Mouse (Mus musculus) adrenal gland, postnatal 10 days (tissue): ENCODE measurements around the gene Cdc34. TPM values are rescaled to one million over a fixed set of nuclear protein-coding genes. Genes with fewer than 3 reads are reported as not detected.

ENCODE experiments used
- DNase-seq: peaks from one replicate; pipeline ENCODE4 v3.0.0; 2021; ENCODE audit warnings: mixed read lengths
- long read RNA-seq, 2 experiments: library from polyadenylated mRNA; stranded (forward); transcript quantifications; one replicate each; pipeline ENCODE4 v2.0.0; 2021
- total RNA-seq, 2 experiments: library from RNA; stranded (reverse); gene quantifications; 2 replicates each; pipeline ENCODE4 v1.2.3; 2021

Cdc34 gene
- total RNA-seq, result 10 to 100 TPM; 90.2 to 96.7 TPM
- long read RNA-seq, experiment 1, transcript Cdc34-205 (5 exons, 979 nt), result minor isoform, 5 of 116 reads
- long read RNA-seq, experiment 1, transcript Cdc34-201 (5 exons, 1,266 nt), result major isoform, 58 of 116 reads
- long read RNA-seq, experiment 1, partial matches to known transcripts, result 45 of 116 reads
- long read RNA-seq, experiment 1, other reads (novel, unspliced or antisense), result 1 of 116 reads
- long read RNA-seq, experiment 2, transcript Cdc34-205 (5 exons, 979 nt), result minor isoform, 7 of 80 reads
- long read RNA-seq, experiment 2, transcript Cdc34-201 (5 exons, 1,266 nt), result major isoform, 24 of 80 reads
- long read RNA-seq, experiment 2, partial matches to known transcripts, result 45 of 80 reads
- long read RNA-seq, experiment 2, other reads (novel, unspliced or antisense), result 2 of 80 reads

DNA sequence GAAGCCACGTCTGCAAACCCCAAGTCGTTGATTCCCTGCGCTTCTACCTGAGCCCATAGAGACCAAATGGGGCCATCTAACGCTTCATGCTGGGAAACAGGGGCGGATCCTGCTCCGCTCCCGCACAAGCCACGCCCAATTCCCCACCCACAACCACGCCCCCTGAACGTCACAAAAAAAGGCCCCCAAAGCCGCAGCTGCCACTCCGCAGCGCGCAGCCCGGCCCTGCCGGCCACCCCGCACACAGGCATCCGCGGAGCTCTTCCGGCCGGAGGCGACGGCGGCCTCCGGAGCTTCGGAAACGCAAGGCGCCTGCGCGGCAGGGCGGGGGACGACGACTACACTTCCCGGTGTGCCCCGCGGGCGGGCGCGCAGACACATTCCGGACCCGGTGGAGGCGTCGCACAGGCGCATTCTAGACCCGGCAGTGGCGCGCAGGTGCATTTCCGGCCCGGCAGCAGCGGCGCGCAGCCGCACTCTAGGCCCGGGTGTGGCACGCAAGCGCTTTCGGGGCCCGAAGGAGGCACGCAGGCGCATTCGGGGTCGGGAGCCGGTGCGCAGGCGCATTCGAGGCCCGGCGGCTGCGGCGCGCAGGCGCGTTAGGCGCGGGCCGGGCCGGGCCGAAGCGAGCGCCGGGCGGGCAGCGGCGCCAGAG lies at the start of gene Cdc34:
Cdc34 (plus strand) TSS at position 605 of the 655 bp plus-strand sequence.
- peak; percentile 99 for DNase-seq

DNA sequence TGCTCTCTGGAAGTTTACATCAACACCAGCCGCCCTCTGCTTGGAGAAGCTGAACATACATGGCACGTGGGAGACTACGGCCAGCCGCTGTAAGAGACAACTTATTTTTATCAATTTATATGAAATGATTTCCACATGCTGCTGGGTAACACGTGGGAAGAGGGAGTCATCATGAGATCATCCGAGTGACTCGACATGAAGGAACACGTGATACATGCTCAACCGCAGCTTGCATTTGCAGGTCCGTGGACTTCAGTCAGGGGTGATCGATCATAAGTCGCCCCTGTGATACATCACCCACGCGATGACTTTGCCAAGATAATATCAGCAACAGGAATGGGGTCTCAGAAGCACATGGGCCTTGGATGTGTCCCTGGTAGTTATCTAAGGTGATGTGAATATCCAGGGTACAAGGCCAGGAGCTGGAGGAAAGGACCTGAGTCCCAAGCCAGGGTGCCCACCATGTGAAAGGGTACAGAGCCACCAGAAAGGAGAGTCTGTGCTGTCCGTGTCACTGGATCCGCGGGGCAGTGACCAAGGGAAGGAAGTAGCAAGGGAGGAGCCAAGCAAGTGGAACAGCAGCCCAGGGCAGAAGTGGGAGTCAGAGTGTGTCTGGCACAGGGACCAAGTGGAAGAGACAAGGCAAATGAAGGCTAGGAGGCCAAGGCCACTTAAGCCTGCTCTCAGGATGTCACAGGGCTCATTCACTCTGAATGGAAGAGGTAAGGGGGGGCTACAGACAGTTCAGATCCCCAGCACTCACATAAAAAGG lies 48.8 kb upstream of the Cdc34 start:
- DNase-seq, result peak; percentile 22

DNA sequence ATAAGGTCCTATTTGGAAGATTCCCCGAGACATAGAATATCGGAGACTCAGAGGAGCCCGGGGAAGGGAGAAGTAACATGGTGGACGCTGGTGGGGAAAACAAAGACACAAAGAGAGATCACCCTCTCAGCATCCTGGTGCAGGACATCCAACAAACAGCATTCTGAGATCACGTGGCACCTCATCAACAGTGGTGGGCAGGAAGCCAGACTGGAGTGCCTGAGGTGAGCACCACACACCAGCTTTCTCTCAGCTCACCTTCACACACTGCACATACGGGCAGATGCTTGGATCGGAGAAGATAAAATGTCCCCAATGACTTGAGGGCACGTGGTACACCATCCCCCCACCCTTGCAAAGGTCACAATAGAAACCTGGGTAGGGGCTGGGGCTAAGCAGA lies 45.7 kb upstream of the Cdc34 start:
- no peak for DNase-seq

DNA sequence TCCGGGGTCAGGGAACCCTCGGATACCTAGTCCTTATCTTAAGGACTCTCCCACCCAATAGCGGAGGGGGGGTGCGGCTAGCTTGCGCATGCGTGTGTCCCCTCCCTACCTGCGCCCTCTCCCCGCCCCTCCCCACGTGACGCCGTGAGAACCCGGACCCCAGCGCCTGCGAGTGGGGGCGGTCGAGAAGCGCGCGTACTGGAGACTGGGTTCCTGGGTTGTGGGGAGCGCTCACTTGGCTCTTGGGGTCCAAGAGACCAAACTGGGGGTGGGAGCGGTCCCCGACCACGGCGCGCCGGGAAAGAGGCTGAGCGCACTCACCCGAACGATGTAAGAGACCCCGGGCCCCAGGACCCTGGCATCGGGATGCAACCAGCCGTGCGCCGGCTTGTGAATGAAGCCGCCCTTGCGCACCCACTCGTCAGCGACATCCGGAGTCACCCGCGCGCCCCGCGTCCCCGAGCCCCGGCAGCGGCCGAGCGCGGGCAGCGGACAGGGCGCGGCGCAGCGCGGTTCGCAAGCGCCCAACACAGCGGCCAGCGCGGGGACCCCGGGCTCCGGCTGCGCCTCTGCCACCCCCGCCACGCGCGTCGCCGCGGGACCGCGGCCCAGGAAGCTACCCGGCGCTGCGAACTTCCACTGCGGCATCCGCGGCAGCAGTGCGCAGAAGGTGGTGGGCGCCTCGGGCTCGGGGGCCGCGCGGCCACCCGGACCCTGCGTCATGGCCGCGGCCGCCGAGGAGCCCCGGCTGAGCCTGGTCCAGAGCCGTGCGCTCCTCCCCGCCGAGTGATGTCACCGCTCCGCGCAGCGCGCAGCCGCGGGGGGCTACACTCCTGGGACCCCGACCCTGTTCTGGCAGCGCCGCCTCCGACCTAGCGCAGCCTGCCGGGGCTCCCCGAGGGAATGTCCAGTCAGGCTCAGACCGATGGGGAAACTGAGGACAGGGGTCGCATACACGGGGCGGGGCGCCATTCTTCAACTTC lies 44.6 kb upstream of the Cdc34 start, which contains the start of gene Shc2:
Shc2 (minus strand) TSS at position 791 of the 983 bp plus-strand sequence.
- DNase-seq, result peak; percentile 47

DNA sequence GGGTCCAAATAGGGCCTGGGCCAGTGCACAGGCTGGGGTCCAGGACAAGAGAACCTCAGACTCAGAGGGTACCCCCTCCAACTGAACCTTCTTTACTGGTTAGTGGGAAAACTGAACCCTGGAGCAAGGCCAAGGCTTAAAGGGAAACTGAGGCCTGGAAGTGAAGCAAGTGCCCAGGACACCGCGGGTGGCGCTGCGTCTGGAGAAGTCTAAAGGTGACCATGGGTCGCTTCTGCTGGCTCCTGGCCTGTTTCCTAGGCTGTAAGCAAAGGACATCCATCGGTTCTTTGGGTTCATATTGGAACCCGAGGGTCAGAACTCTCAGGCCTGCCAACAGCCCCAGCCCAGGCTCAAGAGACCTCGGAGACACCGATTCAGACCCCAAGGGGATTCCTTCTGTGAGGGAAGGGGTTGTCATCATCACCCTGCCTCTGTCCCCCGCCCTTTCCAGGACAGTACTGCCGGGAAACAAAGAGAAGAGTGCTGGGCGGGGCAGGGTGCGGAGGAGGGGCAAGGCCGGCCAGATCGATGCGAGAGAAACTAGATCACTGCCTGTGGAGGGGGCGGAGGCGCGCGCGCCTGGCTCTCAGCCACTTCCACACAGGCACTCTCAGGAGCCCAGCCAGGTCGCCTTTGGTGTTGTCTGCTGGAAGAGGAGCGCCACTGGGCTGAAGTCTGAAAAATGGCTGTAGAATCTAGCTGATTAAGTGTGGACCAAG lies 43.4 kb upstream of the Cdc34 start:
- peak; percentile 66 for DNase-seq

DNA sequence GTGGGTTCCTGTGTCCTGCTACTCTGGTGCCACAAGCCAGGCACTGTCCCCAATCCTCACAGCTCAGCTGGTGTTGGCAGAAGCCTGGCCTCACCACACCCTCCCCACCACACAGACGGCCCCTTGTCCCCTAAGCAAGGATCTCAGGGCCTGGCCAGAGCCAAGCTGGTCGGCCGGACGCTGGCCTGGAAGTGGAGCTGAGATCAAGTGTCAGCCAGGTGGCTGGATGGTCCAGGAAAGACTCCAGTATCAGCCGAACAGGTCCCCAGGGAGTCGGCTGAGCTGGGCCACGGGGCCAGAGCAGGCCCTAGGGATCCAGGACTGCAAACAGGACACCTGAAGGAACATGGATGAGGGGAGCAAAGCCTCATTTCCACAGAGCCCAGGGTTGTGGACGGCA lies 36.3 kb upstream of the Cdc34 start, which contains the start of gene Odf3l2:
Odf3l2 (minus strand) TSS at position 28 of the 400 bp plus-strand sequence.
- DNase-seq, result no peak

DNA sequence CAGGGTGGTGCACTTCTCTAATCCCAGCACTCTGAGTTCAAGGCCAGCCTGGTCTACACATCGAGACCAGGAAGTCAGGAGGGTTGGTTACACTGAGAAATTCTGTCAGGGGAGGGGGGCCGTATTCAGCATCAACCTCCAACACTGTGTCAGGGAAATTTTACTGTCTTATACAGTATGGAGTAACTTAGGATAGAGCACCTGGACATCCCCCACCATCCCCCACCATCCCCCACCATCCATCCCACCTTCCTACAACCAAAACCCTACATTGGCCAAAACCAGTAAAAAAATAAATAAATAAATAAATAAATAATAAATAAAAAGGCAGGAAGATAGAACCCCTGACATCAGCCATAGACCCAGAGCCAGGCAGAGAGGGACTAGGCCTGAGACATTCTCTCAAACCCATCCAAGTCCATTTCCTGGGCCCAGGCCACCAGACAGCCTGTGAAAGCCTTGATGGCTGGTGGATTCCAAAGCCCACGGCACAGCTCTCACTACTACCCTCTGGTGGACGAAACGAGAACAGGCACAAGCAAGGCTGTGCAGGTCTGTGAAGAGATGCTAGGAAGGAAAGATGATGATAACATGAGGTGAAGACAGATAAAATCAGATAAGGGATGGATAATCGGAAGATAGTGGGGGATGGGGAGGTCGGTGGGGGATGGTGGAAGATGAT lies 32.8 kb upstream of the Cdc34 start:
- DNase-seq, result peak; percentile 85

DNA sequence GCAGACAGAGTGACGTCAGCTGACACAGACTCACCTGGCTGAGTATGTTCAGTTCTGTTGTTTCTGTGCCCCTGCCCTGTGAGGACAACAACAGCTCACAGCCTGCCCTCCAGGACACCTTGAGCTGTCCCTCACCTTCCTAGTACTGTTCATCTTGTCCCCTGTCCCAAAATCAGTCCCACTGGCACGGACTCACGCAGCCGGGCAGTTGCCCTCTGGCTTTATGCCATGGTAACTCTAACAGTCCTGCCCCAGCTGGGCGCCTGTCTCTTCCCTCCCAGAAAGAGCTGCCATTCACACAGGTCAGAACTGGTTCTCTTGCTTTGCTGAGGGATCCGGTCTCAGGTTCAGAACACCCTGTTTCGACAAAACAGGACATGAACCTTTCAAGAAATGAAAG lies 29.2 kb upstream of the Cdc34 start:
- DNase-seq, result no peak

DNA sequence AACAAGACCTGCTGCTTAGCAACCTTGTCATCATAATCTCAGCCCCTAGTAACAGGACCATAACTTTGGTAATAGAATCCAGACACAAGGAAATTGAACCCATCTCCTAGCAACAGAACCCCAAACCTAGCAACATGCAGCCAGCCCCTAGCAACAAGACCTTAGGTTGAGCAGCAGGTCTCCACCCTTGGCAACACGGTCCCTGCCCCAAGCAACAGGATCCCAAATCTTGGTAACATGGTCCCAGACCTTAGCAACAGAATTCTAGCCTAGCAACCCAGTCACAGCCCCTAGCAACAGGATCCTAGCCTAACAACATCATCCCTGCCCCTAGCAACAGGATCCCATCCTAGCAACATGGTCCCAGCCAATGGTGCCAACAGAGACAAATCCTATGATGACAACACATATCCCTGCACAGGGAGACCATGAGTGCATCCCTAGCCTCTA lies 27.0 kb upstream of the Cdc34 start:
- no peak for DNase-seq

DNA sequence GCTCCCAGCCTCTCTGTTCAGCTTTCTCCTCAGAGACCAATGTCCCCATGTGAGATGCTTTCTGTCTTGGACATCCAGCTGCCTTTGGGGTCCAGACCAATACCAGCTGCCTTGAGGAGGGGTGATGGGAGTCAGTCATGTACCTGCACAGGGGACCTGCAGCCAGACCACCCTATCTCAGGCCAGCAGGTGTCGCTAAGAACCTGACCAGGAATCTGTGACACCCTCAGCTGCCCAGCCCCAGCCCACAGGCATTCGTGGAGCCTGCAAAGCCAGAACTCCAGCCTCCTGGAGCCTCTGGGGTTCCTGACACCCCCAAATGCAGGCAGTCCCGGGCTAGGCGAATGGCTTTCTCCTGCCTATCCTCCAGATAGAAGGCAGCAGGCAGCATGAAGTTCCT lies 23.2 kb upstream of the Cdc34 start:
- DNase-seq, result no peak

DNA sequence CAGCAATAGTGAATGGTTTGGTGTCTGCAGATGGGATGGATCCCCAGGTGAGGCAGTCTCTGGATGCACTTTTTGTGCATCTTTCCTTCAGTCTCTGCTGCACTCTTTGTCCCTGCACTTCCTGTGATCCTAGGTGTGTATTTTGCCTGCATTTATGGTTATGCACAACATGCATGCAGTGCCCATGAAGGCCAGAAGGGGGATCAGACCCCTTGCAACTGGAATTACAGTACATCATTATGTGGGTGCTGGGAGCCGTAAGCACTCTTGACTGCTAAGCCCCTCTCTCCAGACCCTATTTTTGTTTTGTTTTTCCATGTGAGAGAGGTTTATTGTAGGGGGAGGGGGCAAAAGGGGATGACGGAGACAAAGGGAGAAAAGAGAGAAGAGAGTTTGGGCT lies 21.7 kb upstream of the Cdc34 start:
- DNase-seq, result no peak

DNA sequence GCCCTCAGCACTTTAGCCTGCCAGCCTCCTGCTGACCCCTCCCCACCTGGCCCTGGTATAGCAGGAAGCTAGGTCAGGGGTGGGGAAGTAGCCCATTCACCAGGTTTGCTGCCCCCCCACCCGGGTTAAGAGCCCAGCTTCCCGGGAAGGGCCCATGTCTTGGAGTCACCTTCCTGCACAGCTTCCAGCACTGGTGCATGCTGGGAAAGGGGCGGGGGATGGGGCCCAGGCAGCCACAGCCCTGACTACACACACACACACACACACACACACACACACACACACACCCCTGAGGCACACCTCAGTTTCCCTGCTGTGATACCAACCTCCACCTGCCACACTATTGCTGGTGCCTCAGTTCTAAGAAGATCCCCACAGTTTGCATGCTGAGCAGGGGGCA lies 20.1 kb upstream of the Cdc34 start:
- no peak for DNase-seq

DNA sequence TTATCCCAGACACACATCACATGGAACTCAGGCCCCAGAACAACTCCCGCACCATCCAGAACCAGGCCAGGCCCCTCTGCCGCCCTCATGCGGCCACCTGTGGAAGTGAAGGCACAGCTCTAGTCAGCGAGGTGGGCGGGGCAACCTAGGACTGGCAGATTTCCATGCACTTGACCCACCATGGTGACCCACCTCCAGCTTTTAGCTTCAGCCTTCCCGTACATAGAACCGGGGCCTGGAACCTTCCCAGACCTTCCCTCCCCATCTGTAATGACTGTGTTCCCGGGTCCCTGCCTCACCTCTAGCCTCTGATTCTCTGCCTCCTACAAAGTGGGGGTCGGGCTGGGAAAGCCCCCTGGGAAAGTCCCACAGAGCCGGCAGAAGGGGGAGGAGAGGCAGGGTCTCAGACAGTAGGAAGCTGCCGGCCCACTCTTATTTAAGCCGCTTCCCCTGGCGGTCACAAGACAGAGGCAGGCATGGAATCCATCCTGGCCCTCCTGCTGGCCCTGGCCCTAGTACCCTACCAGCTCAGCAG lies 17.8 kb upstream of the Cdc34 start, which contains the start of gene Madcam1:
Madcam1 (plus strand) TSS at position 429 of the 535 bp plus-strand sequence.
- DNase-seq, result peak; percentile 82

DNA sequence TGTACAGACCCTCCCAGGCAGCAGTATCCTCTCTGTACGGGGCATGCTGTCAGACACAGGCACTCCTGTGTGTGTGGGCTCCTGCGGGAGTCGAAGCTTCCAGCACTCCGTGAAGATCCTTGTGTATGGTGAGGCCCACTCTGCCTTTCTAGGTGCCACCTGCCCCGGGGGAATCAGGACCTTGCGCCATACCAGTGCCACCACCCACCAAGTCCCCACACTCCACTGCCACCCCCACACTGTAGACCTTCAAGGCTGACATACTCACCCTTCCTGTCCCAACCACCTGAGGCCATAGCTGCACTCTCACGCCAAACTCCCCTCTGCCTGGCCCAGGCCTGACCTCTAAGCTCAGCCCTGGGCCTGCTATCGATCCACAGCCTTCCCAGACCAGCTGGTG lies 16.9 kb upstream of the Cdc34 start:
- DNase-seq, result no peak

DNA sequence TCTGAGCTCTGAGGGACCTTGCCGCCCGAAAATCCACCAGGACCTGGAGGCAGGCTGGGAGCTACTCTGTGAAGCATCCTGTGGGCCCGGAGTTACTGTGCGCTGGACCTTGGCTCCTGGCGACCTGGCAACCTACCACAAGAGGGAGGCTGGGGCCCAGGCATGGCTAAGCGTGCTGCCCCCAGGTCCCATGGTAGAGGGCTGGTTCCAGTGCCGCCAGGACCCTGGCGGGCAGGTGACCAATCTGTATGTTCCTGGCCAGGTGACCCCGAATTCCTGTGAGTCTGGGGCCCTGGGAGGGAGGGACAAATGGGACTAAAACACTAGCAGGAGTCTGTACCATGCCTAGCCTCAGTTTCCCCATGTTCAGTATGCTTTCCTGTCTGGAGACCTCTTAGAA lies 15.5 kb upstream of the Cdc34 start:
- DNase-seq, result no peak

DNA sequence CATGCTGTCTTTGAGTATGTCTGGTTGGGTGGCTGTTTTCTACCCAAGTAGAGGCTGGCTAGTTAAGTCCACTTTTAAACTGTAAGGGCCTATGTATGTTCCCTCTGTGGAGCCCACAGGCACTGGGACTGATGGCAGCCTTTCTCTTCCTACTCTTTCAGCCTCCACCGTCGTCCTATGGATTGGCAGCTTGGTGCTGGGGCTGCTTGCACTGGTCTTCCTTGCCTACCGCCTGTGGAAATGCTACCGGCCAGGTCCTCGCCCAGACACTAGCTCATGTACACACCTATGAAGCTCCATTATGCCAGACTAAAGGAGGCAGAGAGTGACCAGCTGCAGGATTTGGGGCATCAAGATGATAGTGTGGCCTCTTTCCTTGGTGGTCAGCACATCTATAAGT lies 13.9 kb upstream of the Cdc34 start:
- DNase-seq, result no peak

DNA sequence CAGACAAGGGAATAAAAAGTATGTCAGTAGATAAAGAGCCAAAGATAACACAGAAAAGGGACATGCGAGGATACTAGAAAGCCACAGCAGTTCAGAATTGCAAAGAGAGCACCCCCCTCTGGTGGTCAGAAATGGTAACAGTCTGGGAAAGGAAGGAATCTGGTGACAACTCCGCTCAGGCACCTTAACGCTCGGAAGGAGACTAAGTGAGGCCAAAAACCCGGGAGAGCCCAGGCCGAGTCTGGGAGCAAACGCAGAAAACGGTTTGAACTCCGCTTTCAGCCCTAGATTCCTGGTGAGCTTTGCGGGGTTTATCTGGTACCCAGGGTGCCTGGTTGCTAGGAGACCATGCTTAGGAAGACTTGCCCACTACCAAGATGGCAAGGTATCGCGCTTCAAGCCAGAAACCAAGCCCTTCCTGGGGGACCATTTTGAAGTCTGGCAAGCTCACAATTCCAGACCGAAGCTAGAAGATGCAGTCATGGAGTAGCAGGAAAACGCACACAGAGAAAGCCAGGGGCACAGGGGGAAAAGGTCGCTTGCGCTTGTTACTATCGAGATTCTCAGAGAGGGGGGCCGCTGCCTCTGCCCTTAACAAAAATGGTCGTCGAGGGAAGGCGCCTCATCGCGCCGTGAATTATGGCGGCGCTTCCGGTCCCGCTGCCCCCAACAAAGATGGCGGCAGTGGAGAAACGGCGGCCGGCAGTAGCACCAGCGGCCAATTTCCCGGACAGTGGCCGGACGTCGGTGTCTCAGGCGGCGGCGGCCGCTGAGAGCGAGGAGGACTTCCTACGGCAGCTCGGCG lies 13.0 kb upstream of the Cdc34 start, which contains the start of gene Tpgs1:
Tpgs1 (plus strand) TSS at position 599 of the 805 bp plus-strand sequence.
- peak; percentile 91 for DNase-seq

DNA sequence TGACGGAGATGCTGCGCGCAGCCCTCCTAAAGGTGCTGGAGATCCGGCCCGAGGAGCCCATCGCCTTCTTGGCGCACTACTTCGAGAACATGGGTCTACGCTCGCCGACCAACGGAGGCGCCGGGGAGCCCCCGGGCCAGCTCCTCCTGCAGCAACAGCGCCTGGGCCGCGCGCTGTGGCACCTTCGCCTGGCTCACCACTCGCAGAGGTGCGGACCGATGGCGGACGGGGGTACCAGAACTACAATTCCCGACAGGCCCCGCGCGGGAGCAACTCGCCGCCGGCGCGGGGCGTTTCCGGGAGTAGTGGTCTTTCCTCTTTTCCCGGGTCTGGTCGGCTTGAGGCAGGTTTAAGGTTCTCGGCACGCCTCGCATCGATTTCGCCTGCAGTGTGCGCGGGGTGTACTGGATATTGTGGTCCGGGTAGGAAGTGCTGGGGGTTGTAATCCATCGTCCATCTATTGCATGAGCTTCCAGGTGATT lies 12.4 kb upstream of the Cdc34 start:
- DNase-seq, result peak; percentile 82
